Mouse (Mus musculus): ENCODE measurements around the gene Tepsin. TPM values are rescaled to one million over a fixed set of nuclear protein-coding genes. Genes with fewer than 3 reads are reported as not detected.
A peak's percentile ranks its signal among the peaks of the same experiment; 100 is the strongest.

The Tepsin gene
- total and polyA plus RNA-seq, 2 experiments from 2014 or later: 13.8 to 31.6 TPM

- H3K4me3 ChIP-seq (ENCODE audit: low read length): no peak overlapping the region
- peaks cover 85% of the 10 kb centered on the region for H3K36me3 ChIP-seq (ENCODE audit: insufficient read depth, low read length)
- ATAC-seq (no peak), DNase-seq (ENCODE audit: low spot score) (no peak)
- TF ChIP-seq CTCF (IDR thresholded peaks at IDR 0.05; ENCODE audit: low read depth): no peak
- no peaks in the 10 kb centered on the region for H3K4me1 ChIP-seq (ENCODE audit: insufficient read depth, low read length)
- H3K9me3 ChIP-seq (ENCODE audit: low read length): no peaks in the 10 kb centered on the region
- no peak overlapping the region for H3K9ac ChIP-seq (replicated peaks; ENCODE audit: low read length)
- H3K27me3 ChIP-seq (ENCODE audit: insufficient read depth, low read length): no peaks in the 10 kb centered on the region
- H3K4me2 ChIP-seq (ENCODE audit: low read depth, low read length): no peak overlapping the region
- no peak overlapping the region for H3K27ac ChIP-seq
- WGBS: 85% methylated on average over 3 of the region's 3 CpGs
Measured at GRCm38 (mm10) chr11:120076191-120076590, 22.3 kb downstream of the Tepsin start.

- Histone ChIP-seq H3K4me3 (ENCODE audit: low read length) (no peak overlapping the region), H3K9ac (replicated peaks; ENCODE audit: low read length) (no peak overlapping the region), H3K36me3 (ENCODE audit: insufficient read depth, low read length) (peaks cover 67% of the 10 kb centered on the region), H3K4me1 (ENCODE audit: insufficient read depth, low read length) (no peaks in the 10 kb centered on the region), H3K27me3 (ENCODE audit: insufficient read depth, low read length) (no peaks in the 10 kb centered on the region), H3K27ac (no peak overlapping the region), H3K9me3 (ENCODE audit: low read length) (no peaks in the 10 kb centered on the region), H3K4me2 (ENCODE audit: low read depth, low read length) (no peak overlapping the region)
- TF ChIP-seq CTCF (IDR thresholded peaks at IDR 0.05; ENCODE audit: low read depth): peak; percentile 68
- 88% methylated on average over 9 of the region's 9 CpGs for WGBS
- DNase-seq (ENCODE audit: low spot score) (peak; percentile 38), ATAC-seq (peak; percentile 46)
Measured at GRCm38 (mm10) chr11:120072986-120073647, 25.4 kb downstream of the Tepsin start.

DNA sequence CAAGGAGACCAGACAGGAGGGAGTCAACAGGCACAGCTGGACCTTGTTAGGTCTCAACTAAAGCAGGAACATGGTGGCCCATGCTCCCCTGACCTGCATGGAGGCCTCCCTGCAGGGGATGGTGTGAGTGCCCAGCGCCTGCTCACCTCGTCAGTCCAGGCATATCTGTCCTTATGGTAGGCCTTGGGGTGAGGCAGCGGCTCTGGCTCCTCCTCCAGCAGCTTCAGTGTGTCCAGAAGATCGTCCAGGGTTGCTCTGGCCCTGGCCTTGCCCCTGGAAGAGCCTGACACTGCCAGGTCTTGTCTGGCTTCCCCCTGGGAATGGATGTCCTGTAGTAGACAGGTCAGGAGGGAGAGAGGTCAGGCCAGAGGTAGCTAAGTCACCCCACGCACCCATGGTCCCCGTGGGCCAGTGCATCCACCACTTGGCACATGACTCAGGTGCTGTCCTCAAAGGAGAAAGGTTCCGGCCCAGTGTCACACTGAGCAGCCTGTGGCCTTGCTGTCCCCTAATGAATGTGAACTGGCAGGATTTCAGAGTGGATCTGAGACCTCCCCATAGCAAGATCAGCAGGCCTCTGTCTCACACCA lies 26.7 kb downstream of the Tepsin start:
- ATAC-seq (no peak), DNase-seq (ENCODE audit: low spot score) (no peak)
- H3K36me3 ChIP-seq (ENCODE audit: insufficient read depth, low read length): peaks cover 66% of the 10 kb centered on the region
- TF ChIP-seq CTCF (IDR thresholded peaks at IDR 0.05; ENCODE audit: low read depth): no peak
- no peaks in the 10 kb centered on the region for H3K4me1 ChIP-seq (ENCODE audit: insufficient read depth, low read length)
- no peak overlapping the region for H3K4me2 ChIP-seq (ENCODE audit: low read depth, low read length)
- H3K4me3 ChIP-seq (ENCODE audit: low read length): no peak overlapping the region
- H3K27ac ChIP-seq: no peak overlapping the region
- 85% methylated on average over 7 of the region's 7 CpGs for WGBS
- no peaks in the 10 kb centered on the region for H3K27me3 ChIP-seq (ENCODE audit: insufficient read depth, low read length)
- H3K9ac ChIP-seq (replicated peaks; ENCODE audit: low read length): no peak overlapping the region
- no peaks in the 10 kb centered on the region for H3K9me3 ChIP-seq (ENCODE audit: low read length)

DNA sequence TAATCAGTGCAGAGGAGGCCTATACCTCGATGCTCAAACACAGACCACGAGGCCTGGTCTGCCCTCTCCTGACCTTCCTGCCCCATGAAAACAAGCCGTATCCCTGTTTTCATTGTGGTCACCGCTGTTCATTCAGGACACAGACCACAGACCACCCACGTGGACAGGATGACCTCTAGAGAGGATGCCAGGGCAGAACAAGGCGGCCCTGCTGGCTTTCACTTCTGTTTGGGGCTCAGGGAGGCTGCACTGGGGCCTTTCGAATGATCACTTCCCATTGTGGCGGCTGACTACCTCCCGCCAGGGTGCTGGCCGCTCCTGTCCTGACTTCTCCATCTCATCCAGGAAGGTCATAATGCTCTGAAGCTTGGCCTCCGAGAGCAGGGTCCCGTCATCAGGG lies 27.5 kb downstream of the Tepsin start:
- TF ChIP-seq CTCF (IDR thresholded peaks at IDR 0.05; ENCODE audit: low read depth): no peak
- Histone ChIP-seq H3K36me3 (ENCODE audit: insufficient read depth, low read length) (peaks cover 58% of the 10 kb centered on the region), H3K27me3 (ENCODE audit: insufficient read depth, low read length) (no peaks in the 10 kb centered on the region), H3K4me3 (ENCODE audit: low read length) (no peak overlapping the region), H3K4me2 (ENCODE audit: low read depth, low read length) (no peak overlapping the region), H3K9me3 (ENCODE audit: low read length) (no peaks in the 10 kb centered on the region), H3K9ac (replicated peaks; ENCODE audit: low read length) (no peak overlapping the region), H3K4me1 (ENCODE audit: insufficient read depth, low read length) (no peaks in the 10 kb centered on the region), H3K27ac (no peak overlapping the region)
- no peak for ATAC-seq
- WGBS: 31% methylated on average over 12 of the region's 12 CpGs
- DNase-seq (ENCODE audit: low spot score): no peak

DNA sequence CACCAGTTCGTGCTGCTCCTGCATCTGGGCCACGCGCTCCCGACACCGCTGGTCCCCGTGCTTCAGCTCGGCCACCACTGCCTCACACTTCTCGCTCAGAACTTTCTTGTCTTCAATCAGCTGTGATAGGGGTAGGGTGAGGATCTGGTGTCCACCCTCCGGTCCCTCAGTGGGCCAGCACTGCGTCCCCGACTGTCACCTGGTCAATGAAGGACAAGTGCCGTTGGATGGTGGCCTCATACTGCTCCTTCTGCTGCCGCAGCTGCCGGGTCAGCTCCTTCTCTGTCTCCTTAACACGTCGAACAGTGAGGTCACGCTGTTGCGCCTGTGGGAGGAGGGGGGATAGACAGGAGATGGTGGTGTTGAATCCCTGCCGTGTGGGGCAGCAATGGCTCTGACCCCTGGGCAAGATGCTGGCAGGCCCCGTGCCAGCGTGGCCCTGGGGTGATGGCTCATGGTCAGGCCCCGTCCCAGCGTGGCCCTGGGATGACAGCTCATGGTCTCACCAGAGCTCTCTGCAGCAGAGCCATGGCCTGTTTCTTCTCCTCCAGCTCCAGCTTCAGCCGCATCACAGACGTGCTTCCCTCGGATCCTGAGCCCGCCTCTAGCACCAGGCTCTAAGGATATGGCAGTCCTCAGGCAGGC lies 28.1 kb downstream of the Tepsin start:
- no peak for TF ChIP-seq CTCF (IDR thresholded peaks at IDR 0.05; ENCODE audit: low read depth)
- 88% methylated on average over 27 of the region's 27 CpGs for WGBS
- no peaks in the 10 kb centered on the region for H3K9me3 ChIP-seq (ENCODE audit: low read length)
- ATAC-seq (no peak), DNase-seq (ENCODE audit: low spot score) (no peak)
- H3K27me3 ChIP-seq (ENCODE audit: insufficient read depth, low read length): no peaks in the 10 kb centered on the region
- H3K4me2 ChIP-seq (ENCODE audit: low read depth, low read length): no peak overlapping the region
- peaks cover 52% of the 10 kb centered on the region for H3K36me3 ChIP-seq (ENCODE audit: insufficient read depth, low read length)
- H3K27ac ChIP-seq: no peak overlapping the region
- no peaks in the 10 kb centered on the region for H3K4me1 ChIP-seq (ENCODE audit: insufficient read depth, low read length)
- H3K9ac ChIP-seq (replicated peaks; ENCODE audit: low read length): no peak overlapping the region
- H3K4me3 ChIP-seq (ENCODE audit: low read length): no peak overlapping the region

DNA sequence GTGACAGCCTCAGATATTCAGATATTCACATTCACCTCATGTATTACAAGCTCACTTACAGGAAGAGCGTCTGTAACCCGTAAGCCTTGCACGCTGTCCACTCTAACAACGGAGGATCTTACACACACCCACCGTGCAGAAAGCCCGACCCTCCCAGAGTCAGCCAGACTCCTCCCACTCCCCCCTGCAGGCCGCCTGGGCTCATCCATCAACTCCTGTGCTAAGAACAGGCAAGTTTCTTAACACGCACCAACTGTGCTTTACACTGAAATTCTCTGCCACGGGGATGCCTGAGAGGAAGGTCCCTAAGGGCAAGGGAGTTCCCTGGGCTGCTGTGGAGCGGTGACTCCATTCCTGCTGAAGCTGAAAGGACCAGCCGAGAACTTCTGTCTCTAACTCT lies 29.3 kb downstream of the Tepsin start:
- H3K4me2 ChIP-seq (ENCODE audit: low read depth, low read length): no peak overlapping the region
- H3K4me3 ChIP-seq (ENCODE audit: low read length): no peak overlapping the region
- ATAC-seq: no peak
- H3K9ac ChIP-seq (replicated peaks; ENCODE audit: low read length): no peak overlapping the region
- TF ChIP-seq CTCF (IDR thresholded peaks at IDR 0.05; ENCODE audit: low read depth): no peak
- WGBS: 35% methylated on average over 11 of the region's 11 CpGs
- peaks cover 49% of the 10 kb centered on the region for H3K36me3 ChIP-seq (ENCODE audit: insufficient read depth, low read length)
- no peaks in the 10 kb centered on the region for H3K9me3 ChIP-seq (ENCODE audit: low read length)
- DNase-seq (ENCODE audit: low spot score): no peak
- no peaks in the 10 kb centered on the region for H3K4me1 ChIP-seq (ENCODE audit: insufficient read depth, low read length)
- H3K27ac ChIP-seq: no peak overlapping the region
- no peaks in the 10 kb centered on the region for H3K27me3 ChIP-seq (ENCODE audit: insufficient read depth, low read length)

DNA sequence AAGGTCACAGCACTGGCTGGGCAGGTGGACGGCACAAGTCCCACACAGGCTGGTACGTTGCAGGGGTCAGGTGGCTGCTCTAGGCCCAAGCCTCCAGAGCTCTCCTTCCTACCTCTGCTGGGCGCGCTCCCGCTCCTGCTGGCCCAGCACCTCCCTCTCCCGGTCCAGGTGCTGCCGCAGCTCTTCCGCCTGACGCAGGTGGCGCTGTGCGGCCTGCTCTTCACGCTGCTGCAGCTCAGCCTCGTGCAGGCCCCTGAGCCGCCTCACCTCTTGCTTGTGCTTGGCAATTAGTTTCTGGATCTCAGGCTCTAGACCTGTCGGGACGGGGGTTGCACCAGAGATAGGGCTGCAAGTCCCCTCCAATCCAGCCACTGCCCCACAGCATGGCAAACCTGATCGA lies 30.7 kb downstream of the Tepsin start:
- DNase-seq (ENCODE audit: low spot score) (peak; percentile 62), ATAC-seq (peak; percentile 53)
- no peak overlapping the region for H3K4me3 ChIP-seq (ENCODE audit: low read length)
- H3K36me3 ChIP-seq (ENCODE audit: insufficient read depth, low read length): peaks cover 44% of the 10 kb centered on the region
- H3K9me3 ChIP-seq (ENCODE audit: low read length): no peaks in the 10 kb centered on the region
- H3K27me3 ChIP-seq (ENCODE audit: insufficient read depth, low read length): no peaks in the 10 kb centered on the region
- peak; percentile 63 for TF ChIP-seq CTCF (IDR thresholded peaks at IDR 0.05; ENCODE audit: low read depth)
- no peaks in the 10 kb centered on the region for H3K4me1 ChIP-seq (ENCODE audit: insufficient read depth, low read length)
- 57% methylated on average over 17 of the region's 17 CpGs for WGBS
- no peak overlapping the region for H3K27ac ChIP-seq
- no peak overlapping the region for H3K9ac ChIP-seq (replicated peaks; ENCODE audit: low read length)
- no peak overlapping the region for H3K4me2 ChIP-seq (ENCODE audit: low read depth, low read length)

All from hindbrain, postnatal 0 days (tissue).